Mouse (Mus musculus) cerebellum, adult 2 months (tissue): Measurements from ENCODE around the gene Fam71a. TPM values are rescaled to one million over a fixed set of nuclear protein-coding genes. Genes with fewer than 3 reads are reported as not detected.

Experiments
- DNase-seq, 2 experiments: peaks; one replicate each; pipeline ENCODE4 v3.0.0; 2021
- H3K27ac ChIP-seq: fragments of 200-500 bp; 2 replicates; pipeline ENCODE4 v1.5.1; 2012; ENCODE audit warnings: low read length, control low read depth, inconsistent platforms; ENCODE audit not compliant: insufficient read depth
- H3K27me3 ChIP-seq: fragments of 200-500 bp; 2 replicates; pipeline ENCODE4 v1.6.1; 2012; ENCODE audit warnings: inconsistent platforms, mild to moderate bottlenecking, low read length, moderate library complexity; ENCODE audit not compliant: control insufficient read depth, insufficient read depth
- H3K4me1 ChIP-seq: fragments of 200-500 bp; 2 replicates; pipeline ENCODE4 v1.6.1; 2011; ENCODE audit warnings: low read length; ENCODE audit not compliant: control insufficient read depth, insufficient read depth
- H3K4me3 ChIP-seq: fragments of 200-500 bp; replicated peaks from 2 replicates; pipeline ENCODE3; 2011; ENCODE audit warnings: mild to moderate bottlenecking, low read depth, low read length, control low read depth; ENCODE audit not compliant: insufficient read depth
- CTCF ChIP-seq: fragments of 200-500 bp; IDR thresholded peaks from 2 replicates; pipeline ENCODE4 v1.5.1; 2011; ENCODE audit warnings: low read depth, mild to moderate bottlenecking, control low read depth, low read length, moderate library complexity, borderline replicate concordance; ENCODE audit not compliant: insufficient read depth
- POLR2A ChIP-seq: fragments of 200-500 bp; IDR thresholded peaks from 2 replicates; pipeline ENCODE4 v1.6.1; 2011; ENCODE audit warnings: low read length, control low read depth, borderline replicate concordance; ENCODE audit not compliant: insufficient read depth
- WGBS: fragments of 180-500 bp; shearing (Covaris S2); methylation state at CpG from one replicate; pipeline ENCODE4 v1.1.7; 2018; 5-methylcytosine and 5-hydroxymethylcytosine counted together
- polyA plus RNA-seq: library from polyadenylated mRNA; depleted of rRNA; stranded (reverse); fragments of >200 nt; gene quantifications from 2 replicates; pipeline ENCODE4 v1.2.3, GENCODE M21; 2012; rRNA removed

Gene Fam71a
- polyA plus RNA-seq, 1 experiment = not detected

DNA sequence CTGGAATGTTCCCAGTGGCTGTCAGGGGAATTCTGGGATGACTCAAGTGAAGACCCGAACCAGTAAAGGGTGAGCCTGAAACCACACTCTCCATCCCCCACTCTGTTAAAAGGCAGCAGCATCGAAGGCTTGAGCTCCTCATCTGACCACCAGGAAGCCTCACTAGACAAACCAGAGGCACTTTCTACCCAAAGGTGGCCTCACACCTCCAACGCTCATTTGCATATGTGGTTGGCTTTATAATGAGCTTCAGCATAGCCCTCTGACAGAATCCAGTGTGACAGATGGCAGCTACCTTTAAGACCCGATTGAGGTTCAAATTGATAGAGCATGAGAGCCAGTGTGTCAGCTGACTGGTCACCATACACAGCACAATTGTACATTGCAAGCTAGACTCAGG is 40.3 kb downstream of the Fam71a start:
- Histone ChIP-seq H3K27ac (no peak overlapping the region), H3K27me3 (no peaks in the 10 kb centered on the region), H3K4me3 (no peak overlapping the region), H3K4me1 (no peaks in the 10 kb centered on the region)
- TF ChIP-seq POLR2A (no peak), CTCF (no peak)
- DNase-seq = no peak
- 37% methylated on average over 4 of the region's 4 CpGs for WGBS

- no peak overlapping the region for H3K27ac ChIP-seq
- no peaks in the 10 kb centered on the region for H3K27me3 ChIP-seq
- no peak for DNase-seq
- no peak for TF ChIP-seq CTCF
- TF ChIP-seq POLR2A = no peak
- no peaks in the 10 kb centered on the region for H3K4me1 ChIP-seq
- WGBS = 86% methylated on average over 2 of the region's 2 CpGs
- H3K4me3 ChIP-seq = no peak overlapping the region
These were observed 40.9 kb downstream of the Fam71a start for GRCm38 (mm10) chr1:191123696-191124095.

DNA sequence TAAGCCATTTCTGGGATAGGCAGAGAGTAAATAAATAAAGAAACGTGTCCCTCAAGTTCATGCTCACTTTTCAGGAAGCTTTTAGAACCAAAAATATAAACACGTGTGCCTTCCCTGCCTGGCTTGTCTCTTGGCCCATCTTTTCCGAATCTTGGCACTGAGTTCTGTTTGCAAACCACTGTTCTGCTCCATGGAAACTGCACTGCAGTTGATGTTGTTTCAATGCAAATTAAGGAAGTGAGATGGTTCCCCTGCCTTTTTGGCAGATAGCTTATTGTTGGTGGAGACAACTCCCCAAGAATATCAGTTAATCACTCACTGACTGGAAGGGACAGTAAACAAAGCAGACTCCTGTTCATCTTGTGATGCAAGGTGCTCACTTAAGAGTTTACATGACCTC is 41.9 kb downstream of the Fam71a start:
- Histone ChIP-seq H3K4me3 (no peak overlapping the region), H3K27ac (no peak overlapping the region), H3K4me1 (no peaks in the 10 kb centered on the region), H3K27me3 (no peaks in the 10 kb centered on the region)
- DNase-seq = no peak
- TF ChIP-seq POLR2A = no peak
- no peak for TF ChIP-seq CTCF
- WGBS = 17% methylated on average over 3 of the region's 3 CpGs

GRCm38 (mm10) chr1:191115514-191116238 is 48.9 kb downstream of the Fam71a start:
- Histone ChIP-seq H3K27me3 (no peaks in the 10 kb centered on the region), H3K27ac (no peak overlapping the region), H3K4me3 (no peak overlapping the region), H3K4me1 (no peaks in the 10 kb centered on the region)
- DNase-seq = no peak
- TF ChIP-seq POLR2A (no peak), CTCF (no peak)
- 58% methylated on average over 11 of the region's 11 CpGs for WGBS

GRCm38 (mm10) chr1:191114868-191115267 is 49.7 kb downstream of the Fam71a start:
- TF ChIP-seq CTCF (no peak), POLR2A (no peak)
- Histone ChIP-seq H3K4me3 (no peak overlapping the region), H3K27me3 (no peaks in the 10 kb centered on the region), H3K4me1 (no peaks in the 10 kb centered on the region), H3K27ac (no peak overlapping the region)
- WGBS = 75% methylated on average over 7 of the region's 7 CpGs
- no peak for DNase-seq

Other genes with a start within 250 kb of the Fam71a start
- 50.1 and 50.7 TPM in 2 replicates for gene Angel2, start 239.7 kb downstream of the Fam71a start, polyA plus RNA-seq
- gene Vash2, start 185.5 kb downstream of the Fam71a start, polyA plus RNA-seq = 3.0 TPM in 2 replicates
- gene Flvcr1, start 138.7 kb downstream of the Fam71a start, polyA plus RNA-seq = 24.0 and 24.3 TPM in 2 replicates
- not detected in 2 replicates for gene Spata45, start 128.2 kb downstream of the Fam71a start, polyA plus RNA-seq
- 54.4 and 57.9 TPM in 2 replicates for gene Tatdn3, start 101.9 kb downstream of the Fam71a start, polyA plus RNA-seq
- 0.57 and 0.59 TPM in 2 replicates for gene Nsl1, start 101.8 kb downstream of the Fam71a start, polyA plus RNA-seq
- gene Batf3, start 67.0 kb downstream of the Fam71a start, polyA plus RNA-seq = 0.62 and 0.85 TPM in 2 replicates
- gene Atf3, start 53.2 kb upstream of the Fam71a start, polyA plus RNA-seq = 1.00 and 1.1 TPM in 2 replicates
- gene Nenf, start 153.4 kb upstream of the Fam71a start, polyA plus RNA-seq = 150 and 156 TPM in 2 replicates
- 11.5 and 13.4 TPM in 2 replicates for gene Tmem206, start 161.1 kb upstream of the Fam71a start, polyA plus RNA-seq
- 41.1 and 44.7 TPM in 2 replicates for gene Ppp2r5a, start 238.5 kb upstream of the Fam71a start, polyA plus RNA-seq